Mouse (Mus musculus) lung, adult 2 months (tissue): ENCODE results near the gene Pgpep1.

Experiments
- CTCF ChIP-seq: fragments of 200-500 bp; IDR thresholded peaks from 2 replicates; pipeline ENCODE4 v1.5.1; 2011; ENCODE audit warnings: mild to moderate bottlenecking, low read length, control low read depth; ENCODE audit not compliant: insufficient read depth
- POLR2A ChIP-seq: fragments of 200-500 bp; IDR thresholded peaks from 2 replicates; pipeline ENCODE4 v1.6.1; 2011; ENCODE audit warnings: low read depth, mild to moderate bottlenecking, control low read depth, low read length, borderline replicate concordance; ENCODE audit errors: extremely low read depth

GRCm38 (mm10) chr8:70607898-70608748, 52.1 kb downstream of the Pgpep1 start:
- TF ChIP-seq CTCF (no peak), POLR2A (0 out of 2 replicates have a peak, but pooled peaks have one; percentile 29)
